Mouse (Mus musculus): ENCODE data around the gene 2610301B20Rik. TPM values are rescaled to one million over a fixed set of nuclear protein-coding genes. Genes with fewer than 3 reads are reported as not detected.

2610301B20Rik gene
- polyA plus RNA-seq, 1 experiment from 2014 or later: 40.5 TPM

DNA sequence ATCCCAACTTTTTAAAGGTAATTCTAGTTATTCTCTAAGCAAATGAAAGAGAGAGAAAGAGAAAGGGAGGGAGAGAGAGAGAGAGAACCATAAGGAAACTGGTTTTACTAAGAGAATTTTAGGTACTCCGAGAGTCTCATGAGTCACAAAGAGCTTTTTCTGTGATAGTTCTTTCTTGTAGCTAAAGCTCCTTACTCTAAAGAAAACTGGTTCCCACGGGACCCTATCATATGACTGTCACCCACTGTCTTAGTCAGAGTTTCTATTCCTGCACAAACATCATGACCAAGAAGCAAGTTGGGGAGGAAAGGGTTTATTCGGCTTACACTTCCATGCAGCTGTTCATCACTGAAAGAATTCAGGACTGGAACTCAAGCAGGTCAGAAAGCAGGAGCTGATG lies 41.0 kb downstream of the 2610301B20Rik start:
- H3K27me3 ChIP-seq (ENCODE audit: control insufficient read depth, insufficient read depth, low read length): no peaks in the 10 kb centered on the region
- no peak overlapping the region for H3K4me2 ChIP-seq (ENCODE audit: low read depth, low read length)
- no peak overlapping the region for H3K27ac ChIP-seq (ENCODE audit: low read depth, low read length)
- ATAC-seq (ENCODE audit: low read depth): no peak
- WGBS: 89% methylated on average over 3 of the region's 3 CpGs
- no peak overlapping the region for H3K4me3 ChIP-seq (ENCODE audit: low read depth, low read length)
- H3K36me3 ChIP-seq (ENCODE audit: control insufficient read depth, insufficient read depth, low read length): no peaks in the 10 kb centered on the region
- H3K4me1 ChIP-seq (ENCODE audit: control insufficient read depth, insufficient read depth, low read length): no peaks in the 10 kb centered on the region
- H3K9ac ChIP-seq (replicated peaks; ENCODE audit: low read depth, low read length): no peak overlapping the region
- no peaks in the 10 kb centered on the region for H3K9me3 ChIP-seq (ENCODE audit: control insufficient read depth, low read length)

GRCm38 (mm10) chr4:10918402-10918801 lies 44.1 kb downstream of the 2610301B20Rik start:
- Histone ChIP-seq H3K27ac (ENCODE audit: low read depth, low read length) (no peak overlapping the region), H3K4me2 (ENCODE audit: low read depth, low read length) (no peak overlapping the region), H3K36me3 (ENCODE audit: control insufficient read depth, insufficient read depth, low read length) (no peaks in the 10 kb centered on the region), H3K4me1 (ENCODE audit: control insufficient read depth, insufficient read depth, low read length) (no peaks in the 10 kb centered on the region), H3K27me3 (ENCODE audit: control insufficient read depth, insufficient read depth, low read length) (no peaks in the 10 kb centered on the region), H3K4me3 (ENCODE audit: low read depth, low read length) (no peak overlapping the region), H3K9me3 (ENCODE audit: control insufficient read depth, low read length) (no peaks in the 10 kb centered on the region), H3K9ac (replicated peaks; ENCODE audit: low read depth, low read length) (no peak overlapping the region)
- ATAC-seq (ENCODE audit: low read depth): no peak
- 92% methylated on average over 8 of the region's 8 CpGs for WGBS

- WGBS: 70% methylated on average over 5 of the region's 5 CpGs
- Histone ChIP-seq H3K4me1 (ENCODE audit: control insufficient read depth, insufficient read depth, low read length) (no peaks in the 10 kb centered on the region), H3K9ac (replicated peaks; ENCODE audit: low read depth, low read length) (no peak overlapping the region), H3K27ac (ENCODE audit: low read depth, low read length) (no peak overlapping the region), H3K9me3 (ENCODE audit: control insufficient read depth, low read length) (no peaks in the 10 kb centered on the region), H3K4me2 (ENCODE audit: low read depth, low read length) (no peak overlapping the region), H3K27me3 (ENCODE audit: control insufficient read depth, insufficient read depth, low read length) (no peaks in the 10 kb centered on the region), H3K4me3 (ENCODE audit: low read depth, low read length) (no peak overlapping the region), H3K36me3 (ENCODE audit: control insufficient read depth, insufficient read depth, low read length) (no peaks in the 10 kb centered on the region)
- no peak for ATAC-seq (ENCODE audit: low read depth)
Measured at GRCm38 (mm10) chr4:10919097-10919496, 44.8 kb downstream of the 2610301B20Rik start.

DNA sequence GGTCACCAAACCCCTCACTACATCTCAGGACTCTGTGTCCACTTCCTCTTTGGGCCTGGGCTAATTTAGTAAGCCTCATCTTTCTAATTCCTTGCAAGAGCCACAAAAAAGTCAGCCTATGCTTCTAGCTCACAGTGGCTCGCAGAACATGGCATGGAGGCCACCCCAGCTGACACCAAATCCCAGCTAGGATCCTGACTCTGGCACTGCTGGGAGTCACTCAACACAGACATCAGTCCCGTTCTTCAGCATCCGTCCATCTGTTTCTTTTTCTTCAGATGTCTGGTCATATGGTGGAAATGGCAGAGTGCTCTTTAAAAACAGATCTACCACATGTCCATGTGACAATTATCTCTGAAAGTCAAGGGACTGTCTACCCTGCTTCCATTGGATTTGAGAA lies 45.2 kb downstream of the 2610301B20Rik start:
- Histone ChIP-seq H3K36me3 (ENCODE audit: control insufficient read depth, insufficient read depth, low read length) (no peaks in the 10 kb centered on the region), H3K27ac (ENCODE audit: low read depth, low read length) (no peak overlapping the region), H3K4me2 (ENCODE audit: low read depth, low read length) (no peak overlapping the region), H3K9me3 (ENCODE audit: control insufficient read depth, low read length) (no peaks in the 10 kb centered on the region), H3K4me3 (ENCODE audit: low read depth, low read length) (no peak overlapping the region), H3K27me3 (ENCODE audit: control insufficient read depth, insufficient read depth, low read length) (no peaks in the 10 kb centered on the region), H3K4me1 (ENCODE audit: control insufficient read depth, insufficient read depth, low read length) (no peaks in the 10 kb centered on the region), H3K9ac (replicated peaks; ENCODE audit: low read depth, low read length) (no peak overlapping the region)
- 84% methylated on average over 3 of the region's 3 CpGs for WGBS
- ATAC-seq (ENCODE audit: low read depth): no peak

GRCm38 (mm10) chr4:10919987-10920386 lies 45.7 kb downstream of the 2610301B20Rik start:
- Histone ChIP-seq H3K36me3 (ENCODE audit: control insufficient read depth, insufficient read depth, low read length) (no peaks in the 10 kb centered on the region), H3K4me2 (ENCODE audit: low read depth, low read length) (no peak overlapping the region), H3K9ac (replicated peaks; ENCODE audit: low read depth, low read length) (no peak overlapping the region), H3K9me3 (ENCODE audit: control insufficient read depth, low read length) (no peaks in the 10 kb centered on the region), H3K4me3 (ENCODE audit: low read depth, low read length) (no peak overlapping the region), H3K27me3 (ENCODE audit: control insufficient read depth, insufficient read depth, low read length) (no peaks in the 10 kb centered on the region), H3K4me1 (ENCODE audit: control insufficient read depth, insufficient read depth, low read length) (no peaks in the 10 kb centered on the region), H3K27ac (ENCODE audit: low read depth, low read length) (no peak overlapping the region)
- 90% methylated on average over 6 of the region's 6 CpGs for WGBS
- no peak for ATAC-seq (ENCODE audit: low read depth)

GRCm38 (mm10) chr4:10920622-10921021 lies 46.3 kb downstream of the 2610301B20Rik start:
- no peaks in the 10 kb centered on the region for H3K27me3 ChIP-seq (ENCODE audit: control insufficient read depth, insufficient read depth, low read length)
- H3K27ac ChIP-seq (ENCODE audit: low read depth, low read length): no peak overlapping the region
- no peaks in the 10 kb centered on the region for H3K9me3 ChIP-seq (ENCODE audit: control insufficient read depth, low read length)
- no peaks in the 10 kb centered on the region for H3K36me3 ChIP-seq (ENCODE audit: control insufficient read depth, insufficient read depth, low read length)
- no peak overlapping the region for H3K9ac ChIP-seq (replicated peaks; ENCODE audit: low read depth, low read length)
- WGBS: 93% methylated on average over 6 of the region's 6 CpGs
- H3K4me2 ChIP-seq (ENCODE audit: low read depth, low read length): no peak overlapping the region
- no peak for ATAC-seq (ENCODE audit: low read depth)
- H3K4me1 ChIP-seq (ENCODE audit: control insufficient read depth, insufficient read depth, low read length): no peaks in the 10 kb centered on the region
- H3K4me3 ChIP-seq (ENCODE audit: low read depth, low read length): no peak overlapping the region

- WGBS: 47% methylated on average over 6 of the region's 6 CpGs
- no peak overlapping the region for H3K9ac ChIP-seq (replicated peaks; ENCODE audit: low read depth, low read length)
- ATAC-seq (ENCODE audit: low read depth): no peak
Measured at GRCm38 (mm10) chr4:10923180-10923579, 48.9 kb downstream of the 2610301B20Rik start.

GRCm38 (mm10) chr4:10924140-10924539 lies 49.8 kb downstream of the 2610301B20Rik start:
- no peak overlapping the region for H3K9ac ChIP-seq (replicated peaks; ENCODE audit: low read depth, low read length)
- H3K27ac ChIP-seq (ENCODE audit: low read depth, low read length): no peak overlapping the region
- 82% methylated on average over 2 of the region's 2 CpGs for WGBS
- no peak overlapping the region for H3K4me3 ChIP-seq (ENCODE audit: low read depth, low read length)
- H3K4me2 ChIP-seq (ENCODE audit: low read depth, low read length): no peak overlapping the region
- H3K36me3 ChIP-seq (ENCODE audit: control insufficient read depth, insufficient read depth, low read length): no peaks in the 10 kb centered on the region
- H3K9me3 ChIP-seq (ENCODE audit: control insufficient read depth, low read length): no peaks in the 10 kb centered on the region
- no peaks in the 10 kb centered on the region for H3K4me1 ChIP-seq (ENCODE audit: control insufficient read depth, insufficient read depth, low read length)
- H3K27me3 ChIP-seq (ENCODE audit: control insufficient read depth, insufficient read depth, low read length): no peaks in the 10 kb centered on the region
- no peak for ATAC-seq (ENCODE audit: low read depth)

More at GRCm38 (mm10) chr4:10923180-10923579, 48.9 kb downstream of the 2610301B20Rik start:
- H3K27me3 ChIP-seq (ENCODE audit: control insufficient read depth, insufficient read depth, low read length): no peaks in the 10 kb centered on the region
- H3K4me1 ChIP-seq (ENCODE audit: control insufficient read depth, insufficient read depth, low read length): no peaks in the 10 kb centered on the region
- H3K4me2 ChIP-seq (ENCODE audit: low read depth, low read length): no peak overlapping the region
- no peak overlapping the region for H3K27ac ChIP-seq (ENCODE audit: low read depth, low read length)
- H3K36me3 ChIP-seq (ENCODE audit: control insufficient read depth, insufficient read depth, low read length): no peaks in the 10 kb centered on the region
- no peak overlapping the region for H3K4me3 ChIP-seq (ENCODE audit: low read depth, low read length)
- H3K9me3 ChIP-seq (ENCODE audit: control insufficient read depth, low read length): no peaks in the 10 kb centered on the region

DNA sequence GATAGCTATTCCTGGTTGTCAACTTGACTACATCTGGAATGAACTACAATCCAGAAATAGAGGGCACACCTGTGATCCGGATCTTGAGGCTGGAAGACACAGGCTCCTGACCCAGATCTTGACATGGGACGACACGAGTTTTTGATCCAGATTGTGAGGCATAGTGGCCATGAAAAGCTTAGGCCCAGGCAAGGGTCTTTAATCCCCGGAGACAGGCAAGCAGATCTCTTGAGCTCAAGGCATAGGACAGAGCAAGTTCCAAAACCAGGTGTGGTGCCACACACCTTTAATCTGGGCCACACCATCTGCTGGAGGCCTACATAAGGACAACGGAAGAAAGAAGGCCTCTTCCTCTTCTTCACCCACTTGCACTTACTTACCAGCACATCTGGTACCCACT lies 50.2 kb downstream of the 2610301B20Rik start:
- Histone ChIP-seq H3K9ac (replicated peaks; ENCODE audit: low read depth, low read length) (no peak overlapping the region), H3K27ac (ENCODE audit: low read depth, low read length) (no peak overlapping the region), H3K27me3 (ENCODE audit: control insufficient read depth, insufficient read depth, low read length) (no peaks in the 10 kb centered on the region), H3K9me3 (ENCODE audit: control insufficient read depth, low read length) (no peaks in the 10 kb centered on the region), H3K4me3 (ENCODE audit: low read depth, low read length) (no peak overlapping the region), H3K4me1 (ENCODE audit: control insufficient read depth, insufficient read depth, low read length) (no peaks in the 10 kb centered on the region), H3K36me3 (ENCODE audit: control insufficient read depth, insufficient read depth, low read length) (no peaks in the 10 kb centered on the region), H3K4me2 (ENCODE audit: low read depth, low read length) (no peak overlapping the region)
- ATAC-seq (ENCODE audit: low read depth): no peak
- WGBS: 91% methylated on average over 5 of the region's 5 CpGs

DNA sequence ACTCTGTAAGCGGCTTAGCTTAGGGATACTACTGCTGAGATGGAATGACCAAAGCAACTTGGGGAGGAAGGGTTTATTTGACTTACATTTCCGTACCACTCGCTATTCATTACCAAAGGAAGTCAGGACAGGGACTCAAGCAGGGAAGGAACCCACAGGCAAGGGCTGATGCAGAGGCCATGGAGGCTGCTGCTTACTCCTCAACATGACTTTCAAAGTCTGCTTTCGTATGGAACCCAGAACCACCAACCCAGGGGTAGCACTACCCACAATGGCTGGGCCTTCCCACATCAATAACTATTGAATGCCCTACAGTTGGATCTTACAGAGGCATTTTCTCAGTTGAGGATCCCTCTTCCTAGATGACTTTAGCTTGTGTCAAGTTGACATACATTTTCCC lies 52.1 kb downstream of the 2610301B20Rik start:
- H3K27ac ChIP-seq (ENCODE audit: low read depth, low read length): no peak overlapping the region
- H3K36me3 ChIP-seq (ENCODE audit: control insufficient read depth, insufficient read depth, low read length): no peaks in the 10 kb centered on the region
- no peaks in the 10 kb centered on the region for H3K27me3 ChIP-seq (ENCODE audit: control insufficient read depth, insufficient read depth, low read length)
- no peak overlapping the region for H3K4me3 ChIP-seq (ENCODE audit: low read depth, low read length)
- ATAC-seq (ENCODE audit: low read depth): no peak
- 86% methylated on average over 4 of the region's 4 CpGs for WGBS
- no peaks in the 10 kb centered on the region for H3K9me3 ChIP-seq (ENCODE audit: control insufficient read depth, low read length)
- H3K4me1 ChIP-seq (ENCODE audit: control insufficient read depth, insufficient read depth, low read length): no peaks in the 10 kb centered on the region
- H3K4me2 ChIP-seq (ENCODE audit: low read depth, low read length): no peak overlapping the region
- H3K9ac ChIP-seq (replicated peaks; ENCODE audit: low read depth, low read length): no peak overlapping the region
